Mouse (Mus musculus) midbrain, embryonic 13.5 days (tissue): ENCODE data around the gene Sirt7. TPM values are rescaled to one million over a fixed set of nuclear protein-coding genes. Genes with fewer than 3 reads are reported as not detected.
A peak's percentile ranks its signal among the peaks of the same experiment; 100 is the strongest.

ENCODE experiments used
- ATAC-seq: fragments of 200-750 bp; cut with Nextera tagmentation; 2 replicates; pipeline ENCODE4 v1.8.0; 2017; ENCODE audit warnings: mild to moderate bottlenecking, moderate TSS enrichment, moderate library complexity
- H3K27ac ChIP-seq: fragments of 300-500 bp; sonication (generic); 2 replicates; pipeline ENCODE4 v1.5.1; 2015; ENCODE audit warnings: inconsistent platforms, mild to moderate bottlenecking, moderate library complexity
- H3K27me3 ChIP-seq: fragments of 300-500 bp; sonication (generic); 2 replicates; pipeline ENCODE4 v1.6.1; 2015; ENCODE audit warnings: mild to moderate bottlenecking, inconsistent platforms
- H3K36me3 ChIP-seq: fragments of 300-500 bp; sonication (generic); 2 replicates; pipeline ENCODE4 v1.6.1; 2015; ENCODE audit warnings: mild to moderate bottlenecking, inconsistent platforms
- H3K4me1 ChIP-seq: fragments of 300-500 bp; sonication (generic); replicated peaks from 2 replicates; pipeline ENCODE4 v1.6.1; 2015; ENCODE audit warnings: inconsistent platforms
- H3K4me2 ChIP-seq: fragments of 300-500 bp; sonication (generic); replicated peaks from 2 replicates; pipeline ENCODE4 v1.6.1; 2015; ENCODE audit warnings: moderate library complexity, mild to moderate bottlenecking, inconsistent platforms
- H3K4me3 ChIP-seq: fragments of 300-500 bp; sonication (generic); replicated peaks from 2 replicates; pipeline ENCODE4 v1.5.1; 2015; ENCODE audit warnings: mild to moderate bottlenecking, inconsistent platforms
- H3K9ac ChIP-seq: fragments of 300-500 bp; sonication (generic); replicated peaks from 2 replicates; pipeline ENCODE4 v1.6.1; 2015; ENCODE audit warnings: mild to moderate bottlenecking, inconsistent platforms
- H3K9me3 ChIP-seq: fragments of 300-500 bp; sonication (generic); 2 replicates; pipeline ENCODE4 v1.6.1; 2016; ENCODE audit warnings: mild to moderate bottlenecking, inconsistent platforms
- WGBS: fragments of 180-500 bp; shearing (Covaris S2); methylation state at CpG from one replicate; pipeline ENCODE4 v1.1.7; 2015; 5-methylcytosine and 5-hydroxymethylcytosine counted together
- polyA plus RNA-seq: library from polyadenylated mRNA; unstranded; fragments of >200 nt; fragmentation: Nextera tagmentation; extraction: Ambion mirVana; gene quantifications from 2 replicates; pipeline ENCODE4 v1.2.1, GENCODE M21; 2015

The Sirt7 gene
- 42.7 and 51.3 TPM in 2 replicates for polyA plus RNA-seq

DNA sequence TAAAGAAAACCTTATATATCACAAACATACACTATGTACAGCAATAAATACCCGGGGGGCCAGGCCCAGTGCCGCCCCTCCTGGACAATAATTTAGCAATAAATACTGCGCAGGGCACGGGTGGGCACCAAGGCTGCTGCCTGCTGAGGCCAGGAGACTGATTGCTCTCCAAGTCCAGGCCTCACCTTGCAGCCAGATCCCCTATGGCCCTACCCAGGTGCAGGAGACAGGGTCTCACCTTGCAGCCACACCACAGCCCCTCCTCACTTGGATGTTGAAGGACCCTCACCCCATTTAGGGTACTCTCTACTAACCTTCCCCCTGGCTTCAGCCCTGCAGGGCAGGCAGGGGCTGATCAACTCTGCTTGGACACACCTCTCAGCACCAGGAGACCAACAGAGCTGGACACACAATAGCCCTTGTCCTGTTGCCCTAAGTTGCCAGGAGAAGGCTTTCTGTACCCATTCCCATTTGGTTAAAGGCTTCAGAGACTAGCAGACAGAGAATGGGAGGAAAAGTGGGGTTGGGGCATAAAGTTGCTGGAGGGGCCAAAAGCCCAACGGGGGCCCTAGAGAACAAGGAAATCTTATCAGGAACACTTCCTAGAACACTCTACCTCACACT lies at the start of gene Sirt7:
Gene Sirt7, minus strand, starts transcription at position 89 of the 624 bp plus-strand sequence.
- ATAC-seq = peak; percentile 66

DNA sequence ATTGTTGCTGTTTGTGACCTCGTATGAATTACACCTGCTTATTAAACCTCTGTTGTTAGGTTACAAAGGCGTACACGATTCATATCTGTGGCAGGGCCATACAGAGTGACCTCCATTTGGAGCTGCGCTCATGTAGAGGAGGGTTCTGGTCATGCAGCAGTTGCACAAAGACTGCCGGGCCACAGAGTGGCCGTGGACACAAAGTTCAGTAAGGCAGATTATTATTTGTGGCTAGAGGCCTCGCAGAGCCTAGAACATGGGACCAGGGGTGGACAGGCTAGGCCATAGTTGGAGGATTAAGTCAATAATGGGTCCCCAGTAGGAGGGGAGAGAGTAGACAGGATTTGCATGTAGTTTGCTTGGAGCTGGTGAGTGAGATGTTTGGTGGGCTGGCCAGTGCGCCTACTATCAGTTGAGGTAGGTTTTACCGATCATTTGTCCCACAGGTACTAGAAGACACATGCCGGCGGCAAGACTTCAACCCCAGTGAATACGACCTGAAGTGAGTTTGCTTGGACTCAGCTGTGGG lies 48.6 kb upstream of the Sirt7 start:
- Histone ChIP-seq H3K4me1 (peaks cover 25% of the 10 kb centered on the region), H3K9ac (peak overlapping the region; percentile 80), H3K27me3 (no peaks in the 10 kb centered on the region), H3K4me3 (peak overlapping the region; percentile 74), H3K9me3 (no peaks in the 10 kb centered on the region), H3K27ac (peak overlapping the region; percentile 92), H3K36me3 (peaks cover 24% of the 10 kb centered on the region), H3K4me2 (peak overlapping the region; percentile 91)
- 37% methylated on average over 12 of the region's 12 CpGs for WGBS
- ATAC-seq = peak; percentile 54

More for the DNA sequence above, at the start of gene Sirt7:
- H3K9ac ChIP-seq = peak within 1 kb of the TSS; percentile 88
- H3K4me1 ChIP-seq = peaks cover 31% of the 10 kb centered on the region
- peaks cover 56% of the 10 kb centered on the region for H3K36me3 ChIP-seq
- H3K4me3 ChIP-seq = peak within 1 kb of the TSS; percentile 99
- WGBS = 19% methylated on average over 5 of the region's 5 CpGs
- no peaks in the 10 kb centered on the region for H3K27me3 ChIP-seq
- no peaks in the 10 kb centered on the region for H3K9me3 ChIP-seq
- H3K27ac ChIP-seq = peak within 1 kb of the TSS; percentile 87
- H3K4me2 ChIP-seq = peak within 1 kb of the TSS; percentile 99

DNA sequence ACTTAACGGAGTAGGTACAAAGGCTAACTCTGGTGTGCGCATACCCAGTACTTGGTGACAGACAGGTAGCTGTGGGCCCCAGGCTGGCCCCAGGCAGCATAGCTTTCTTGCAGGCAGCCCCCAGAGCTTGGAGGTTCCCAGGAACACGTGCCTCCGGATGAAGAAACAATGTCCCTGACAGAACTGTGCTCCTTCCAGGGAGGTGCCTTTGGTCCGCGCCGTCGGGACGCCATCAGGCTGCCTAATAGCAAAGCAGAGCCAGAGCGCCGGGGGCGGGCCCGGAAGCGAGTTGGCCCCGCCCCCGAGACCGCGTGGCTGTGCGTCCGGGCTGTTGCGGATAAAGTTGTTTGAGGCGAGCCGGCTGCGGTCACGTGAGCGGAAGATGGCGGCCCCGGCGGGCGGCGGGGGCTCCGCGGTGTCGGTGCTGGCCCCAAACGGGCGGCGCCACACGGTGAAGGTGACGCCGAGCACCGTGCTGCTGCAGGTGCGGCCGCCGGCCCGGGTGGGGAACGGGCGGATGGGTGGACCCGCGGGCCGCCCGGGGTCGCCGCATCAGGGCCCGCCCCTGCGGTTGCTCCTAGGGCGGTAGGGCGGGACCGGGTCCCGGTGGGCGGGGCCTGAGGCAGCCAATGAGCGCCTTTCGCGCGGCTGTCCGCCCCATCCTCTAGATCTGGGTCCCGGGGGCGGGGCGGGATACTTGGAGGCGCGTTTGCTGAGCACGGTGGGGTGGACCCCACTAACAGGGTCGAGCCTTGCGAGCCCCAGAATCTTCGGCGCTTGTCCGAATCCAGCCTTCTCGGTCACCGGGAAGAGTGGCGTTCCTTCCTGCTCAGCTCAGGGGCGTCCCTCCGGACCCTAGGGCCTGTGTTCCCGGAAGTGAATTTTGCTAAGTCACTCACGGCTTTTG lies 47.9 kb upstream of the Sirt7 start, which contains the start of gene Aspscr1:
Gene Aspscr1, plus strand, starts transcription at position 287 of the 907 bp plus-strand sequence.
- peak; percentile 95 for ATAC-seq
- 1% methylated on average over 74 of the region's 83 CpGs for WGBS
- peaks cover 25% of the 10 kb centered on the region for H3K4me1 ChIP-seq

DNA sequence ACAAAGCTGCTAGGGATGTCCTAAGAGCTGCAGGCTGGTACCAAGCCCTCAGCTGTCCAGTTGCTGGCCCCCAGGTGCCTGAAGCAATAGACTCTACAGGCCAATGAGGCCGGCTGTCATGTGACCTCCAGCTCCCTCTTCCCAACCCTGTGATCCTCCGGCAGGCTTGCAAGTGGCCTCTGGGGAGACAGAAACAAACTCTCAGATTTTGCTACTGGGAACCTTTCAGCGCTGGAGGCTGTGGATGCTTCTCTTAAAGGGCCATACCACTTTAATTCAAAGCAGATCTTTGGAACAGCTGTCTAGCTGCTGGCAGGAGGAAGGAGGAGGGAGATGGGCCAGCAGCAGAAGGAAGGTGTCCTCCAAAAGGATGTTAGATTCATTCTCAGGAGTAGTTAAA lies 41.6 kb upstream of the Sirt7 start:
- peaks cover 38% of the 10 kb centered on the region for H3K27me3 ChIP-seq
- no peak overlapping the region for H3K4me3 ChIP-seq
- H3K4me1 ChIP-seq = peaks cover 6% of the 10 kb centered on the region
- no peak overlapping the region for H3K4me2 ChIP-seq
- H3K36me3 ChIP-seq = no peaks in the 10 kb centered on the region
- H3K9me3 ChIP-seq = no peaks in the 10 kb centered on the region
- WGBS = 4% methylated on average over 3 of the region's 3 CpGs
- no peak overlapping the region for H3K27ac ChIP-seq
- ATAC-seq = no peak
- no peak overlapping the region for H3K9ac ChIP-seq

More for the DNA sequence above, 47.9 kb upstream of the Sirt7 start, which contains the start of gene Aspscr1:
- peak within 1 kb of the TSS; percentile 91 for H3K4me2 ChIP-seq
- H3K9ac ChIP-seq = peak within 1 kb of the TSS; percentile 80
- no peaks in the 10 kb centered on the region for H3K9me3 ChIP-seq
- H3K27me3 ChIP-seq = no peaks in the 10 kb centered on the region
- peak within 1 kb of the TSS; percentile 92 for H3K27ac ChIP-seq
- H3K36me3 ChIP-seq = peaks cover 17% of the 10 kb centered on the region
- peak within 1 kb of the TSS; percentile 74 for H3K4me3 ChIP-seq

DNA sequence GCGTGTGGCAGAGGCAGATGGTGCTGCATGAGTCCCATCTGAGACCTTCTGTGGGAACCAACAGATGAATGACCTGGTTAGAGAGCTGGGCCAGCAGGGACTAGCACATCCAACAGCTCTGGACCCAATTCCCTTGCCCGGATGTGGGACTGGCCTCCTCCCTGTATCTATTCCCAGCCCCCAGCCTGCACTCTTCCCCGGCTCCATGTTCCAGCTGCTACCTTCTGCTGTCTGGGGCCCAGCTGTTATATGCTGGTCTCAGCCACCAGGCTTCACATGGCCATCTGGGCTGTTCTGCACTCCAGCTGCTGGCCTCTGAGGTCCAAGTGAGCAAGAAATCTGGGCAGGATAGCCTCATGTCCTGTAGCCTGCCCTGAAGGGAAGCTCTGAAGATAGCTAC lies 40.4 kb upstream of the Sirt7 start:
- Histone ChIP-seq H3K36me3 (no peaks in the 10 kb centered on the region), H3K27me3 (peaks cover 50% of the 10 kb centered on the region), H3K4me2 (no peak overlapping the region), H3K9me3 (no peaks in the 10 kb centered on the region), H3K4me3 (no peak overlapping the region), H3K27ac (no peak overlapping the region), H3K4me1 (peaks cover 16% of the 10 kb centered on the region), H3K9ac (no peak overlapping the region)
- 81% methylated on average over 3 of the region's 3 CpGs for WGBS
- no peak for ATAC-seq

DNA sequence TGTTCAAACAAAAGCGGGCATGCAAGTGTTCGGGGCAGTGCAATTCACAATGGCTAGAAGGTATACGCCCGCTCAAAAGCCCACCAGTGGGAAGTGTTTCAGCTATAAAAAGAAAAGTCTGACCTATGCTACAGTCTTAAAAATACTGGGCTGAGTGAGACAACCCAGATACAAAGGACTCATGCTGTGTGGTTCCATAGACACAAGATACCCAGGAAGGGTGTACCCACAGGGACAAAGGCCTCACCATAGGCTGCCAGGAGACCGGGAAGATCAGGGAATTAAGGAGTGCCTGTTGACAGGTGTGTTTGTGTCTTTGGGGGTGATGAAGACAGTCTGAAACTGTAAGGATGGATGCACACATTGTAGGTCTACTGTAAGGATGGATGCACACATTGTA lies 38.7 kb upstream of the Sirt7 start:
- Histone ChIP-seq H3K4me2 (no peak overlapping the region), H3K36me3 (no peaks in the 10 kb centered on the region), H3K9me3 (no peaks in the 10 kb centered on the region), H3K4me3 (no peak overlapping the region), H3K27ac (no peak overlapping the region), H3K9ac (no peak overlapping the region), H3K4me1 (peaks cover 25% of the 10 kb centered on the region), H3K27me3 (peaks cover 67% of the 10 kb centered on the region)
- 53% methylated on average over 5 of the region's 5 CpGs for WGBS
- no peak for ATAC-seq

DNA sequence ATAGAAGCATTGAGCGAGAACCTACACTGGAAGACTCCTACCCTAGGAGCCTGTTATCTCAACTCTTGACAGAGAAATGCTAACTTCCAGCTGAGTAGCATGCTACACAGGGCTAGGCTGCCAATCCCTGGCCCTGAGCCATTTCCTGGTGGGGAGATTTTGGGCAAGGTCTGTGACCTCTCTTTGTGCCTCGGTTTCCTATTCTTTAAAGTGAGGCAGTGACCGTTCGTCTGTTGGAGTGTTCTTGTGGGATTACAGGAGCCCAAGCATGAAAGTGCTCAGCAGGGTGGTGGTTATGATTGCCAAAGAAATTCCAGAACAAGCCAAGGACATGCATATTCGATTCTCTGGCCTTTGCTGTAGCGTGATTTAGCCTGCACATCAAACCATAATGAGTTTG lies 37.7 kb upstream of the Sirt7 start:
- H3K4me2 ChIP-seq = no peak overlapping the region
- no peak overlapping the region for H3K9ac ChIP-seq
- H3K27me3 ChIP-seq = peaks cover 76% of the 10 kb centered on the region
- ATAC-seq = no peak
- H3K36me3 ChIP-seq = no peaks in the 10 kb centered on the region
- no peak overlapping the region for H3K4me3 ChIP-seq
- H3K27ac ChIP-seq = no peak overlapping the region
- WGBS = 22% methylated on average over 6 of the region's 6 CpGs
- H3K4me1 ChIP-seq = peaks cover 25% of the 10 kb centered on the region
- H3K9me3 ChIP-seq = no peaks in the 10 kb centered on the region

DNA sequence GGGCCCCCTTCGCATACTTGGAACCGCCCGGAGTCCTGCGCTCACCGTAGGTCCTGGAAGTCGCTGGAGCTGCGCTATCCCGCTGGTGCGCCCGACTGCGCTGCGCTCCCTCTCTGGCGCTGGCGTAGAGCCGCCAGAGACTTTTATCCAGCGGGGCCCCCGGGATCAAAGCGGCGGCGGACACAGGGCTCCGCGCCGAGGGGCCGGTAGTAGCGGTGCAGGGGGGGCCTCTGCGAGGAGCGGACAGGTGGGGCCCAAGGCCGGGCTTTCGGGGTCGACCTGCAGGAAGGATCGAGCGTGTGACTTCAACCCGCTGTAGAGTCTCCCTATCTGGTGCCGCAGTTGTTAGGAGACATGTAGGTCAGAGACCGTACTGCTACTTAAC lies 36.0 kb upstream of the Sirt7 start, which contains the start of gene Notum:
Gene Notum, minus strand, starts transcription at position 100 of the 385 bp plus-strand sequence.
- no peaks in the 10 kb centered on the region for H3K9me3 ChIP-seq
- no peak within 1 kb of the TSS for H3K9ac ChIP-seq
- ATAC-seq = no peak
- H3K27ac ChIP-seq = no peak within 1 kb of the TSS
- H3K27me3 ChIP-seq = peaks cover 93% of the 10 kb centered on the region
- H3K4me2 ChIP-seq = peak within 1 kb of the TSS; percentile 60
- H3K4me3 ChIP-seq = peak within 1 kb of the TSS; percentile 38
- WGBS = under 1% methylated on average over 35 of the region's 35 CpGs
- peaks cover 19% of the 10 kb centered on the region for H3K4me1 ChIP-seq
- no peaks in the 10 kb centered on the region for H3K36me3 ChIP-seq

DNA sequence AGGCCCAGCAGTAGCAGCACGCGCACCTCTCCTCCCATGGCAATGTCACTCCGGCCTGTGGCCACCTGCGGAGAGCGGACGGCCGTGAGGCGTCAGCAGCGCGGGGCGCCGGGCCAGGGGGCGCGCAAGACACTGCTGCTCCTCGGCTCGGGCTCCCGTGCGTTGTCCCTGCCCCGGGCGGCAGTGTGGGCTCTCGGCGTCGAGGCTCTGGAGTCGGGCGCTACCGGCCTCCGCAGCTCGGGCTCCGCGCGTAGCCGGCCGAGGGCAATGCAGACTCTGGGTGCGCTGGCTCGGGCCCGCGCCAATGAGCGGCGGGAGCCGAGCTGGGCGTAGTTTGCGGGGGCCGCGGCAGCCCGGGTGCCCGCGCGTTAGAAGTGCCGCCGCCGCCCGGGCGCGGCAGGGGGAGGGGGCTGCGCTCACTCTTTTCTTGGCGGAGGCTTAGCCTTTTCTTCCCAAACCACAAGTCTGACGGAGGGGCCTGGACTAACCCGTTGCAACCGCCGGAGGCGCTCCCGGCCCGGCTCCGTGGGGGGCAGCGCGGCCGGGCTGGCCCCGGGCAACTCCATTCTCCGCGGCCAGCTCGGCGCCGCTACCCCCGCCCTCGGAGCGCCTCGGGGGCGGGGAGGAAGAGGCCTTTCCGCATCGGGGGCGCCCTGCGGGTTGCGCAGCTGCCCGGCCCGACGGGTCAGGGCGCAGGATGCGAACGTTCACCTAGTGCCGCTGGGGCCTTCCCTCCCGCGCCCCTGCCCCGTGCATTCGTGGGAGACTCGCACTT lies 35.4 kb upstream of the Sirt7 start:
- ATAC-seq = peak; percentile 51; the same call in 1 of the 2 replicates
- under 1% methylated on average over 95 of the region's 95 CpGs for WGBS
- peak overlapping the region; percentile 38 for H3K4me3 ChIP-seq
- no peak overlapping the region for H3K27ac ChIP-seq
- no peaks in the 10 kb centered on the region for H3K9me3 ChIP-seq
- no peaks in the 10 kb centered on the region for H3K36me3 ChIP-seq
- H3K27me3 ChIP-seq = peaks cover 97% of the 10 kb centered on the region
- H3K4me1 ChIP-seq = peaks cover 19% of the 10 kb centered on the region
- no peak overlapping the region for H3K9ac ChIP-seq
- H3K4me2 ChIP-seq = peak overlapping the region; percentile 60

DNA sequence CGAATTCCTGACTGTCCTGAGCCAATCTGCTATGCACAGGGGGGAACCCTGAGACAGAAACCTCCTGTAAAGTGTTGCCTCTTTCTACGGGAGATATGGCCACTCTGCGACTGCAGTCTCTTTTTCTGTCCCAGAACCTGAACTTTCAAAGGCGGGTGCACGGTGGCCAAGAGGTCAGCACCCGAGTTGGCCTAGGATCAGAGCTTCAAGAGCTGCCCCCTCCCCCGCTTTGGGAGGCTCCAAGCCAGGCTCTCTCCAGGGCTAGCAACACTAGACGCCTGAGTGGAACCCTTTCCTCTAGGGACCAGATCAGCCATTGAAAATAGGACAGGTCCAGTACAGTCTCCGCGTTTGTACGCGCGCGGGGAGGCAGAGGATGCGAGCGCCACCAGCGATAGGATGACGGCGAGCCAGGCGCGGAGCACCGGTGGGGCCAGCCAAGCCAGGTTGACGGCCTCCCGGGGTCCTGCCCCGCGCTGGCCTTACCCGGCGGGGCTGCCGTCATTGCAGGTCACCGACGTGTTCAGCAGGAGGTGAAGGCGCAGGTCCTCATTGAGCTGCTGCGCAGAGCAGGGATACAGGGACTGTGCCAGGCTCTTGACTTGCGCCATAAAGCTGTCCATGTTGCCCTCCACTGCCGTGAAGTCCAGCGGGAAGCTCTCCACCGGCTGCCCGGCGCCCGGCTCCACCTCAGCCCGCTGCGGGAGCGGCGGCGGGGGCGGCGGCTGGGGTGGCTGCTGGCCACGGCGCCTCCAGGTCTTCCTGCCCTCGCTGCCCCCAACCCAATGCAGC lies 34.7 kb upstream of the Sirt7 start:
- Histone ChIP-seq H3K4me3 (peak overlapping the region; percentile 38), H3K9me3 (no peaks in the 10 kb centered on the region), H3K4me2 (peak overlapping the region; percentile 60), H3K27me3 (peaks cover 90% of the 10 kb centered on the region), H3K9ac (no peak overlapping the region), H3K27ac (no peak overlapping the region), H3K4me1 (peaks cover 19% of the 10 kb centered on the region), H3K36me3 (no peaks in the 10 kb centered on the region)
- 3% methylated on average over 49 of the region's 50 CpGs for WGBS
- peak; percentile 32; the same call in 1 of the 2 replicates for ATAC-seq
